Mouse (Mus musculus): Measurements from ENCODE around the gene Ankib1.

Gene Ankib1

GRCm38 (mm10) chr5:3645326-3645725 lies 157.4 kb downstream of the Ankib1 start:
- no peak for DNase-seq

DNA sequence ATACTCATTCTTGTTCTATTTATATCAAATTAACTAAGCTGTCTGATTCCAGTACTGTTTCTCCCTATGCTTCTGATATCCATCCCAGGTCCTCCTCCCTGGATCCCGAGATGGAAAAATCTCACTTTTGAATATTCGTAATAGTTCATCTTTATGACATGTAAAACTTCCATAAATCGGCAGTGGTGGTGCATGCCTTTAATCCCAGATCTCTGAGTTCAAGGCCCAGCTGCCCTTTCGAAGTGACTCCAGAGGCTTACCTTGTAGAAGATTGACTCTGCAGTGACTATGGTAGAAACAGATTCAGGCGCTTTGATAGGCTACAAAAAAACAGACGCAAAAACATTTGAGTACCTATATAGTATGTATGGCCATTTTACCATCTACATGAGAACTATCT lies 158.1 kb downstream of the Ankib1 start:
- DNase-seq = no peak
